Mouse (Mus musculus) liver, adult 2 months (tissue): ENCODE measurements around the gene Tie1.

Experiments
- CTCF ChIP-seq: fragments of 200-500 bp; IDR thresholded peaks from 2 replicates; pipeline ENCODE4 v1.5.1; 2011; ENCODE audit warnings: low read depth, low read length, control low read depth
- POLR2A ChIP-seq: fragments of 200-500 bp; IDR thresholded peaks from 2 replicates; pipeline ENCODE4 v1.6.1; 2011; ENCODE audit warnings: low read length, control low read depth; ENCODE audit not compliant: insufficient read depth; ENCODE audit errors: extremely low read depth

- TF ChIP-seq CTCF = no peak
- TF ChIP-seq POLR2A = no peak
Measured at GRCm38 (mm10) chr4:118428531-118429214, 61.2 kb downstream of the Tie1 start.
